Mouse (Mus musculus) thymus, adult 2 months (tissue): ENCODE data around the gene C5ar1. TPM values are rescaled to one million over a fixed set of nuclear protein-coding genes. Genes with fewer than 3 reads are reported as not detected.

Source experiments
- DNase-seq: peaks from one replicate; pipeline ENCODE4 v3.0.0; 2021
- H3K27ac ChIP-seq: fragments of 200-500 bp; 2 replicates; pipeline ENCODE4 v1.5.1; 2012; ENCODE audit warnings: low read length, control low read depth; ENCODE audit not compliant: control insufficient read depth, insufficient read depth
- H3K27me3 ChIP-seq: fragments of 200-500 bp; 2 replicates; pipeline ENCODE4 v1.6.1; 2012; ENCODE audit warnings: mild to moderate bottlenecking, low read length, moderate library complexity, mixed read lengths; ENCODE audit not compliant: control insufficient read depth, insufficient read depth
- H3K36me3 ChIP-seq: fragments of 200-500 bp; 2 replicates; pipeline ENCODE4 v1.6.1; 2012; ENCODE audit warnings: mild to moderate bottlenecking, low read length, moderate library complexity; ENCODE audit not compliant: control insufficient read depth, insufficient read depth
- H3K4me1 ChIP-seq: fragments of 200-500 bp; replicated peaks from 2 replicates; pipeline ENCODE4 v1.6.1; 2012; ENCODE audit warnings: low read length; ENCODE audit not compliant: control insufficient read depth, insufficient read depth
- H3K4me3 ChIP-seq: fragments of 200-500 bp; 2 replicates; pipeline ENCODE4 v1.5.1; 2012; ENCODE audit warnings: mild to moderate bottlenecking, low read length, control low read depth, moderate library complexity; ENCODE audit not compliant: control insufficient read depth, insufficient read depth
- CTCF ChIP-seq: fragments of 200-500 bp; IDR thresholded peaks from 2 replicates; pipeline ENCODE4 v1.5.1; 2012; ENCODE audit warnings: mild to moderate bottlenecking, control low read depth, low read length, moderate library complexity, borderline replicate concordance; ENCODE audit not compliant: control insufficient read depth, poor library complexity, insufficient read depth; ENCODE audit errors: extremely low read depth
- POLR2A ChIP-seq: fragments of 200-500 bp; IDR thresholded peaks from 2 replicates; pipeline ENCODE4 v1.6.1; 2012; ENCODE audit warnings: mild to moderate bottlenecking, low read length, control low read depth, moderate library complexity; ENCODE audit not compliant: control insufficient read depth, poor library complexity, insufficient read depth; ENCODE audit errors: extremely low read depth
- WGBS: fragments of 180-500 bp; shearing (Covaris S2); methylation state at CpG from one replicate; pipeline ENCODE4 v1.1.7; 2018; 5-methylcytosine and 5-hydroxymethylcytosine counted together
- polyA plus RNA-seq: library from polyadenylated mRNA; depleted of rRNA; stranded (reverse); fragments of >200 nt; gene quantifications from 2 replicates; pipeline ENCODE4 v1.2.3, GENCODE M21; 2012

Gene C5ar1
- polyA plus RNA-seq, 1 experiment, result 3.2 TPM

- Histone ChIP-seq H3K4me1 (peaks cover 49% of the 10 kb centered on the region), H3K4me3 (no peak overlapping the region), H3K27ac (no peak overlapping the region), H3K36me3 (0 out of 2 replicates have a peak, but pooled peaks cover 3% of the 10 kb centered on the region), H3K27me3 (no peaks in the 10 kb centered on the region)
- TF ChIP-seq POLR2A (no peak), CTCF (no peak)
- DNase-seq, result no peak
- 97% methylated on average over 21 of the region's 21 CpGs for WGBS
These were observed 50.3 kb downstream of the C5ar1 start for GRCm38 (mm10) chr7:16208781-16209665.

- WGBS, result 50% methylated on average over 10 of the region's 10 CpGs
- Histone ChIP-seq H3K36me3 (0 out of 2 replicates have a peak, but pooled peaks cover under 1% of the 10 kb centered on the region), H3K4me3 (no peak overlapping the region), H3K27me3 (no peaks in the 10 kb centered on the region), H3K4me1 (peaks cover 52% of the 10 kb centered on the region), H3K27ac (peak overlapping the region; percentile 72)
- peak; percentile 40 for DNase-seq
- TF ChIP-seq POLR2A, result no peak
- no peak for TF ChIP-seq CTCF
These were observed 51.8 kb downstream of the C5ar1 start for GRCm38 (mm10) chr7:16207496-16207895.

GRCm38 (mm10) chr7:16207076-16207475, 52.3 kb downstream of the C5ar1 start:
- peak; percentile 77 for DNase-seq
- peaks cover 52% of the 10 kb centered on the region for H3K4me1 ChIP-seq
- H3K4me3 ChIP-seq, result no peak overlapping the region
- H3K27me3 ChIP-seq, result no peaks in the 10 kb centered on the region
- no peaks in the 10 kb centered on the region for H3K36me3 ChIP-seq
- peak overlapping the region; percentile 72 for H3K27ac ChIP-seq
- 18% methylated on average over 7 of the region's 7 CpGs for WGBS
- TF ChIP-seq POLR2A (peak; percentile 34; the same call in 1 of the 2 replicates), CTCF (0 out of 2 replicates have a peak, but pooled peaks have one; percentile 32)

GRCm38 (mm10) chr7:16204791-16205190, 54.5 kb downstream of the C5ar1 start:
- no peaks in the 10 kb centered on the region for H3K36me3 ChIP-seq
- H3K4me1 ChIP-seq, result peaks cover 68% of the 10 kb centered on the region
- H3K27me3 ChIP-seq, result no peaks in the 10 kb centered on the region
- H3K27ac ChIP-seq, result peak overlapping the region; percentile 29; the same call in 1 of the 2 replicates
- 27% methylated on average over 9 of the region's 9 CpGs for WGBS
- no peak overlapping the region for H3K4me3 ChIP-seq
- DNase-seq, result no peak
- TF ChIP-seq CTCF (no peak), POLR2A (no peak)

- Histone ChIP-seq H3K36me3 (no peaks in the 10 kb centered on the region), H3K27me3 (no peaks in the 10 kb centered on the region), H3K4me3 (no peak overlapping the region), H3K27ac (no peak overlapping the region), H3K4me1 (peaks cover 80% of the 10 kb centered on the region)
- no peak for TF ChIP-seq POLR2A
- WGBS, result 96% methylated on average over 13 of the region's 13 CpGs
- DNase-seq, result no peak
These were observed 55.8 kb downstream of the C5ar1 start for GRCm38 (mm10) chr7:16203505-16203903.

GRCm38 (mm10) chr7:16202756-16203504, 56.4 kb downstream of the C5ar1 start:
- no peaks in the 10 kb centered on the region for H3K36me3 ChIP-seq
- H3K4me1 ChIP-seq, result peaks cover 82% of the 10 kb centered on the region
- TF ChIP-seq CTCF (no peak), POLR2A (no peak)
- H3K4me3 ChIP-seq, result no peak overlapping the region
- DNase-seq, result no peak
- no peaks in the 10 kb centered on the region for H3K27me3 ChIP-seq
- no peak overlapping the region for H3K27ac ChIP-seq
- 88% methylated on average over 15 of the region's 15 CpGs for WGBS
